Mouse (Mus musculus): ENCODE data around the gene Prrt3.
A peak's percentile ranks its signal among the peaks of the same experiment; 100 is the strongest.

Prrt3 gene

GRCm38 (mm10) chr6:113522310-113522709 is 20.6 kb upstream of the Prrt3 start:
- H3K9me3 ChIP-seq (ENCODE audit: low read length): no peaks in the 10 kb centered on the region
- H3K27me3 ChIP-seq (ENCODE audit: insufficient read depth, low read length): no peaks in the 10 kb centered on the region
- H3K4me3 ChIP-seq (replicated peaks; ENCODE audit: low read length): no peak overlapping the region
- TF ChIP-seq POU5F1 (IDR thresholded peaks at IDR 0.05; ENCODE audit: borderline replicate concordance, low read length) (no peak), NANOG (IDR thresholded peaks at IDR 0.05; ENCODE audit: borderline replicate concordance, low read length) (no peak), CTCF (conservative IDR thresholded peaks at IDR 0.05; ENCODE audit: low read length) (no peak)
- H3K36me3 ChIP-seq (ENCODE audit: insufficient read depth, low read length): peaks cover 87% of the 10 kb centered on the region
- no peaks in the 10 kb centered on the region for H3K4me1 ChIP-seq (replicated peaks; ENCODE audit: low read depth, low read length)

GRCm38 (mm10) chr6:113517434-113518080 is 15.8 kb upstream of the Prrt3 start:
- H3K4me3 ChIP-seq (replicated peaks; ENCODE audit: low read length): no peak overlapping the region
- no peaks in the 10 kb centered on the region for H3K9me3 ChIP-seq (ENCODE audit: low read length)
- no peaks in the 10 kb centered on the region for H3K27me3 ChIP-seq (ENCODE audit: insufficient read depth, low read length)
- TF ChIP-seq CTCF (conservative IDR thresholded peaks at IDR 0.05; ENCODE audit: low read length): no peak
- TF ChIP-seq POU5F1 (IDR thresholded peaks at IDR 0.05; ENCODE audit: borderline replicate concordance, low read length): no peak
- peaks cover 99% of the 10 kb centered on the region for H3K36me3 ChIP-seq (ENCODE audit: insufficient read depth, low read length)
- H3K4me1 ChIP-seq (replicated peaks; ENCODE audit: low read depth, low read length): 0 out of 2 replicates have a peak, but pooled peaks cover 5% of the 10 kb centered on the region

- 0 out of 2 replicates have a peak, but pooled peaks cover 5% of the 10 kb centered on the region for H3K4me1 ChIP-seq (replicated peaks; ENCODE audit: low read depth, low read length)
- no peak overlapping the region for H3K4me3 ChIP-seq (replicated peaks; ENCODE audit: low read length)
- TF ChIP-seq CTCF (conservative IDR thresholded peaks at IDR 0.05; ENCODE audit: low read length) (no peak), POU5F1 (IDR thresholded peaks at IDR 0.05; ENCODE audit: borderline replicate concordance, low read length) (no peak), NANOG (IDR thresholded peaks at IDR 0.05; ENCODE audit: borderline replicate concordance, low read length) (no peak)
- H3K27me3 ChIP-seq (ENCODE audit: insufficient read depth, low read length): no peaks in the 10 kb centered on the region
- H3K36me3 ChIP-seq (ENCODE audit: insufficient read depth, low read length): peaks cover 76% of the 10 kb centered on the region
- H3K9me3 ChIP-seq (ENCODE audit: low read length): no peaks in the 10 kb centered on the region
These were observed 12.9 kb upstream of the Prrt3 start for GRCm38 (mm10) chr6:113514600-113514999.

- no peaks in the 10 kb centered on the region for H3K27me3 ChIP-seq (ENCODE audit: insufficient read depth, low read length)
- peaks cover 70% of the 10 kb centered on the region for H3K36me3 ChIP-seq (ENCODE audit: insufficient read depth, low read length)
- H3K4me1 ChIP-seq (replicated peaks; ENCODE audit: low read depth, low read length): peaks cover 7% of the 10 kb centered on the region
- no peaks in the 10 kb centered on the region for H3K9me3 ChIP-seq (ENCODE audit: low read length)
- no peak overlapping the region for H3K4me3 ChIP-seq (replicated peaks; ENCODE audit: low read length)
- no peak for TF ChIP-seq NANOG (IDR thresholded peaks at IDR 0.05; ENCODE audit: borderline replicate concordance, low read length)
- no peak for TF ChIP-seq CTCF (conservative IDR thresholded peaks at IDR 0.05; ENCODE audit: low read length)
- no peak for TF ChIP-seq POU5F1 (IDR thresholded peaks at IDR 0.05; ENCODE audit: borderline replicate concordance, low read length)
These were observed 12.2 kb upstream of the Prrt3 start for GRCm38 (mm10) chr6:113513944-113514343.

- no peak overlapping the region for H3K4me3 ChIP-seq (replicated peaks; ENCODE audit: low read length)
- peaks cover 19% of the 10 kb centered on the region for H3K36me3 ChIP-seq (ENCODE audit: insufficient read depth, low read length)
- no peaks in the 10 kb centered on the region for H3K9me3 ChIP-seq (ENCODE audit: low read length)
- H3K27me3 ChIP-seq (ENCODE audit: insufficient read depth, low read length): no peaks in the 10 kb centered on the region
- peaks cover 44% of the 10 kb centered on the region for H3K4me1 ChIP-seq (replicated peaks; ENCODE audit: low read depth, low read length)
- TF ChIP-seq CTCF (conservative IDR thresholded peaks at IDR 0.05; ENCODE audit: low read length) (no peak), NANOG (IDR thresholded peaks at IDR 0.05; ENCODE audit: borderline replicate concordance, low read length) (no peak), POU5F1 (IDR thresholded peaks at IDR 0.05; ENCODE audit: borderline replicate concordance, low read length) (no peak)
These were observed 7.2 kb upstream of the Prrt3 start for GRCm38 (mm10) chr6:113508947-113509280.

GRCm38 (mm10) chr6:113508272-113508946 is 6.7 kb upstream of the Prrt3 start:
- Histone ChIP-seq H3K36me3 (ENCODE audit: insufficient read depth, low read length) (peaks cover 14% of the 10 kb centered on the region), H3K27me3 (ENCODE audit: insufficient read depth, low read length) (no peaks in the 10 kb centered on the region), H3K4me3 (replicated peaks; ENCODE audit: low read length) (no peak overlapping the region), H3K9me3 (ENCODE audit: low read length) (no peaks in the 10 kb centered on the region), H3K4me1 (replicated peaks; ENCODE audit: low read depth, low read length) (peaks cover 47% of the 10 kb centered on the region)
- TF ChIP-seq NANOG (IDR thresholded peaks at IDR 0.05; ENCODE audit: borderline replicate concordance, low read length) (no peak), CTCF (conservative IDR thresholded peaks at IDR 0.05; ENCODE audit: low read length) (no peak), POU5F1 (IDR thresholded peaks at IDR 0.05; ENCODE audit: borderline replicate concordance, low read length) (no peak)

- H3K4me3 ChIP-seq (replicated peaks; ENCODE audit: low read length): no peak overlapping the region
- peaks cover 54% of the 10 kb centered on the region for H3K4me1 ChIP-seq (replicated peaks; ENCODE audit: low read depth, low read length)
- no peaks in the 10 kb centered on the region for H3K27me3 ChIP-seq (ENCODE audit: insufficient read depth, low read length)
- TF ChIP-seq NANOG (IDR thresholded peaks at IDR 0.05; ENCODE audit: borderline replicate concordance, low read length) (no peak), POU5F1 (IDR thresholded peaks at IDR 0.05; ENCODE audit: borderline replicate concordance, low read length) (no peak), CTCF (conservative IDR thresholded peaks at IDR 0.05; ENCODE audit: low read length) (no peak)
- H3K36me3 ChIP-seq (ENCODE audit: insufficient read depth, low read length): 0 out of 2 replicates have a peak, but pooled peaks cover 5% of the 10 kb centered on the region
- no peaks in the 10 kb centered on the region for H3K9me3 ChIP-seq (ENCODE audit: low read length)
These were observed 5.4 kb upstream of the Prrt3 start for GRCm38 (mm10) chr6:113507130-113507529.

- Histone ChIP-seq H3K36me3 (ENCODE audit: insufficient read depth, low read length) (no peaks in the 10 kb centered on the region), H3K9me3 (ENCODE audit: low read length) (no peaks in the 10 kb centered on the region), H3K4me3 (replicated peaks; ENCODE audit: low read length) (no peak overlapping the region), H3K4me1 (replicated peaks; ENCODE audit: low read depth, low read length) (peaks cover 66% of the 10 kb centered on the region), H3K27me3 (ENCODE audit: insufficient read depth, low read length) (peaks cover 11% of the 10 kb centered on the region)
- TF ChIP-seq POU5F1 (IDR thresholded peaks at IDR 0.05; ENCODE audit: borderline replicate concordance, low read length): no peak
These were observed 4.0 kb upstream of the Prrt3 start for GRCm38 (mm10) chr6:113505689-113506088.

GRCm38 (mm10) chr6:113502801-113503200 is 1.1 kb upstream of the Prrt3 start:
- Histone ChIP-seq H3K9me3 (ENCODE audit: low read length) (no peaks in the 10 kb centered on the region), H3K4me1 (replicated peaks; ENCODE audit: low read depth, low read length) (peaks cover 60% of the 10 kb centered on the region), H3K4me3 (replicated peaks; ENCODE audit: low read length) (no peak overlapping the region), H3K36me3 (ENCODE audit: insufficient read depth, low read length) (no peaks in the 10 kb centered on the region), H3K27me3 (ENCODE audit: insufficient read depth, low read length) (peaks cover 24% of the 10 kb centered on the region)
- TF ChIP-seq POU5F1 (IDR thresholded peaks at IDR 0.05; ENCODE audit: borderline replicate concordance, low read length) (no peak), CTCF (conservative IDR thresholded peaks at IDR 0.05; ENCODE audit: low read length) (no peak), NANOG (IDR thresholded peaks at IDR 0.05; ENCODE audit: borderline replicate concordance, low read length) (peak; percentile 64; the same call in 1 of the 2 replicates)

Measured in E14TG2a.4 (cell line).